Mouse (Mus musculus) heart, adult 2 months (tissue): ENCODE data around the gene Cenpa.

ENCODE experiments used
- CTCF ChIP-seq: fragments of 200-600 bp; IDR thresholded peaks from 2 replicates; pipeline ENCODE4 v1.8.1; 2022; ENCODE audit warnings: antibody characterized with exemption, mild to moderate bottlenecking, moderate library complexity
- EP300 ChIP-seq: fragments of 200-500 bp; IDR thresholded peaks from 2 replicates; pipeline ENCODE4 v1.6.1; 2011; ENCODE audit warnings: low read depth, low read length, control low read depth; ENCODE audit not compliant: insufficient read depth

DNA sequence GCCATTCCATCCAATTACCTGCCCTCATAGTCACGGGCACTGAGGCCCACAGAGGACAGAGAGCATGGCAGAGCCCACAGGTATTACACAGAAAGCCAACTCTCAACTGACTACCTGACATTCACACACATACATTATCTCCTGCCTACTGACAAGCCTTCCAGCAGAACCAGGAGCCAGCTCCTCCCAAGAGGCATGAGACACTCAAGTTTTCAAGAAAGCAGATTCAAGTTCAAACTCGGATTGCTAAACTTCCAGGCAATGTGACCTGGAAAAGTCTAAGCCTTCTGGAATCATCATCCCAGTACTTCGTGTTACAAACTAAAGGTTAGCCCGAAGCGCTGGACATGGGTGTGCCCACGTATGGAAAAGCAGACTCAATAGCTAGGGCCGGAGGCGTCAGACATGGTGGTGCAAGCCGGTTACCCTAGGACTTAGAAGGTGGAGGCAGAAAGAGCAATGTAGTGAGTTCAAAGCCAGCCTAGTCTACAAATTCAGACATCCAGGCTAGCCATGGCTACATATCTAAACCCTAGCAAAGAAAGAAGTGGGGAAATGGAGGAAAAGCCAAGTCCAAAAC lies 45.3 kb upstream of the Cenpa start:
- no peak for TF ChIP-seq CTCF
- no peak for TF ChIP-seq EP300
